Mouse (Mus musculus) retina, postnatal 7 days (tissue): Measurements from ENCODE around the gene Prkn.
A peak's percentile ranks its signal among the peaks of the same experiment; 100 is the strongest.

ENCODE experiments used
- DNase-seq: peaks from one replicate; pipeline ENCODE4 v3.0.0-alpha.2; 2012; ENCODE audit warnings: low read depth, low spot score

The Prkn gene

GRCm38 (mm10) chr17:12039922-12040321 lies 1199.7 kb downstream of the Prkn start:
- DNase-seq = no peak

DNA sequence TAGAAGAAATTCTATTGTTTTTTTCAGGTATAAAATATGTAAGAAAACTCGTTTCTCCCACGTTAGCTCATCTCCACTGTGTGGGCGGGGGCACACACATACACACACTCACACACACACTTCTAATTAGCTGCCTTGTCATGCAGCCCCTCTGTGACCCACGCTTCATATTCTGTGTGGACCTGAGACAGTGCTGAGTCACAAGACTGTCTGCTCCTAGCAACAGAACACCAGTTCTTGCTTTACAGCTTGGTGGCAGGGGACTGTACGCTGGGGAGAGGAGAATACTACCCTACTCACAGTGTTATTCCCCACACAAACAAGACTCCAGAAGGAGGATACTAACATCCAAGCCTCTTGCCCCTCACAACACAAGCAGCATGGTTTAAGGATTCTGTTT lies 1200.4 kb downstream of the Prkn start:
- DNase-seq = no peak

- DNase-seq = no peak
These were observed 1201.0 kb downstream of the Prkn start for GRCm38 (mm10) chr17:12041091-12041655.

DNA sequence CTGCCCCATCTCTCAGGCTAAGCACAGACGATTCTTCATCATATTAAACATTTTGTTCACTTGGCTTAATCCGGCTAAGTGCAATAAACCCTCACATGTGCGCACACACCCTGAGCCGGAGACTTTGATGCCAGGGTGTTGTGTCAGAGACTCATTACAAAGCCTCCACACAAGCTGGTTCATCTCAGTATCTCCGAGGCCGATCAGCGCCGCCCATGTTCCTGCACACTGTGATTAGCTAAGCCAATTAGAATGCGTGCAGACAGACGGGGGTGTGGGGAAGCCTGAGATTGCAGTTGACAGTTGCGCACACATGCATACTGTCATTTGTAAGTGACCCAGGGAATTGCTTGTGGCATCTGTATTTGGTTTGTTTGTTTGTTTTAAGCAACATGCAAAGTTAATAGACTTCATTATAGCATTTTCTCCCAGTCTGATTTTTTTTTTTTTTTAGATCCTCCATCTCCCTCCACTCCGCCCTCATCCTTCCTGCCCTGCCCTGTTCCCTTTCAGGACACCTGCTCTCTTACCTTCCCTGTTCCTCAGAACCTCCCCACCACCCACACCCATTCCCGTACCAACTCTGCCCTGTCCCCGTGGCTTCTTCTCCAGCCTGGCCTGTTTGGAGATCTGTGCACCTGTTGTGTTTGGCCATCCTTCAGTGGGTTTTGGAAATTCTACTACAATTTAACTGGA lies 1202.5 kb downstream of the Prkn start:
- peak; percentile 51 for DNase-seq

- DNase-seq = no peak
These were observed 1204.0 kb downstream of the Prkn start for GRCm38 (mm10) chr17:12044222-12044621.

- DNase-seq = no peak
These were observed 1205.7 kb downstream of the Prkn start for GRCm38 (mm10) chr17:12045861-12046273.

- DNase-seq = no peak
These were observed 1206.8 kb downstream of the Prkn start for GRCm38 (mm10) chr17:12047032-12047431.

GRCm38 (mm10) chr17:12047523-12047922 lies 1207.3 kb downstream of the Prkn start:
- DNase-seq = no peak

DNA sequence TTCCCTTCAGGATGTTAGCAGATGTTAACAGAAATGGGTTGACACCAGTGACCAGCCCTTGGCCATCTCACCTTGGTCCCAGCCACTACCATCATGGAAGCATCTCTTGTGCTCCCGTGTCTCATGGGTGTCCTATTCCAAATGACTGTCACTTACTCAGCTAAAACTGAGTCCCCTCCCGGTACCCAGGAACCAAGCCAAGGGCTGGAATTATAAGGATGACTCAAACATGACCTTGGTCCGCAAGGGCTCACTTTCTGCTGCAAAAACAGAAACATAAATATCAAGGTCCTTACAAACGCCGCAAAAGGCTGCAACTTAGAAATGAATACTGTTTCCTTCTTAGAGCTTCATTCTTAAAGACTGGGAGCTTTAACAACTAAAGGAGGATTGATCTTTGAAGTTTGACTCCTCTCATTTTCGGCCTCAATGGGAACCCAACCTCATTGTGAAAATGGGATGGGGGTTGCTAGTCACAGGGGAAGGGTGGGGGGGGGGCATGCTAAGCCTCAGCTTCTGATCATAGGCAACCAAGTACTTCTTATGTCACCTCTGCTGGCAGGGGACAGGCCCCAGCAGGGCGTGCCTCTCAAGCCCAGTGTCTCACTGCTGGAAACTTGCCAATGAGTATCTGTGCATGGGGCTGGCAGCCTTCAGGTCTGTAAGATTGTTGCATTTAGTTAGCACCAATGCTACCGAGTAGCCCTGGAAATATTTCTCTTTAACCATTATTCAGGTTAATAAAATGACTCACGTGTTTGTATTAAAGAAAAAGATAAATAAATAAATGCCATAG lies 1208.7 kb downstream of the Prkn start:
- no peak for DNase-seq

DNA sequence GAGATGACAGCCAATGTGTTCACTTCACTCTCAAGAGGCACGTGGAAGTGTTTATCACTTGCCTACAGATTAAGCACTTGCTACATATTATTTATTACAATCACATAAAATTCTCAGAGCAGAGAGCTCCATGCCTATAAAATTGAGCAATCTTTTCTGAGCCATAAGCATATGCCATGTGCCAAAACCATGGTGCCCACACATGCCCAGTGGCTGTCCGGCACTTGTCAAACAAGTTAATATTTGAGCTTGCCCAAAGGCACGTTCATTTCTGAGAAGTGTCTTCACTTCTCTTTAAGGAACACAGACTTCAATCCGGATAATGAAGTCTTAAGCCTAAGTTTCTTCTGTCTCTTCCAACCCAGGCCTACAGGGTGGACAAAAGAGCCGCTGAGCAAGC lies 1210.1 kb downstream of the Prkn start:
- no peak for DNase-seq

DNA sequence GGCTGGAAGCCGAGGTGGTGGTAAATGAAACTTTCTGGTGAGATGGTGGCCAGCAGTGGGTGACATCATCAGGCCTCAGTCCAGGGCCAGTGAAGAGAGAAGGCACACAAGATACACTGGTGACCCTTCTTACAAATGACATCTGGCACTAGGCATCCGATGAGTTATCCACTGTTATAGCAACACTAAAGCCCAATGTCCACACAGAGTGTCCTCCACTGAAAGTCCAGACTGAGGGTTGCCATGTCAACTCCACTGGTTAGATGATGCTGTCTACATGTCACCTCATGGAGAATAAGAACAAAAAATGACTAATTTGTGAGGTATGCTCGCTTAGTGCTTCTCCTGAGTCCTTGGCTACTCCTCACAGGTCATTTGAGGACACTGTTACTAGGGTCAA lies 1210.8 kb downstream of the Prkn start:
- no peak for DNase-seq

- DNase-seq = no peak
These were observed 1212.5 kb downstream of the Prkn start for GRCm38 (mm10) chr17:12052651-12053050.

DNA sequence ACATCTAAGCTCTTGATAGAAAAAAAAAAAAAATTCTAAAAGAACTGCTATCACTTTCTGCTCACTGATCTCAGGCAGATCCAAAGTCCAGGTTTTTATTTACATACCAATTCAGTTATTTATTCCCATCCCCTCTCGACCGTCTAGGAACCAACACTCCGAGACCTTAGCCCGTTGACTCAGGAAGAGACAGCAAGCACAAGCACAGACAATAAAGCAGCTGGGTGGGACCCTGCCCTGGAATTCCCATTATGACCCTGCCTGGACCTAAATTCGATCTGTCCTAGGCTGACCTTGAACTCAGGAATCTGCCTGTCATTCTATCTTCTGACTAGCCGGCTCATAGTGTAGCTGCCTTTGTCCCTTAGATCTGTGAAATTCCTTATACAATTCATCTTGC lies 1218.9 kb downstream of the Prkn start:
- DNase-seq = no peak

DNA sequence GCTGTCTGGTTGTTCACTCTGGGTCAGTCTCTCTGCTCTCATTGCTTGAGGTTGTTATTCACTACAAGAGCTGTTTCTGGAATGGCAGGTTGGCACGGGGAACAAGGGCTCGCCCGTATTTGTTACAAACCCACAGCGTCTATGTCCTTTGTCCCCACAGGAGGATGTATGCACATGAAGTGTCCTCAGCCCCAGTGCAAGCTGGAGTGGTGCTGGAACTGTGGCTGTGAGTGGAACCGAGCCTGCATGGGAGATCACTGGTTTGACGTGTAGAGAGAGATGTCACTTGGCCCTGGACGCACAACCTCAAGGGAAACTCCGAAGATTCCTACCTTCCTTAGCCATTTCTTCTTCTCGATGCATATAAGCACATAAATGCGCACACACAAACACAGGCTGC lies 1221.2 kb downstream of the Prkn start:
- no peak for DNase-seq

GRCm38 (mm10) chr17:12062861-12063260 lies 1222.7 kb downstream of the Prkn start:
- DNase-seq = no peak

- no peak for DNase-seq
These were observed 1223.3 kb downstream of the Prkn start for GRCm38 (mm10) chr17:12063533-12063932.

- peak; percentile 50 for DNase-seq
These were observed 1225.9 kb downstream of the Prkn start for GRCm38 (mm10) chr17:12066054-12066453.

DNA sequence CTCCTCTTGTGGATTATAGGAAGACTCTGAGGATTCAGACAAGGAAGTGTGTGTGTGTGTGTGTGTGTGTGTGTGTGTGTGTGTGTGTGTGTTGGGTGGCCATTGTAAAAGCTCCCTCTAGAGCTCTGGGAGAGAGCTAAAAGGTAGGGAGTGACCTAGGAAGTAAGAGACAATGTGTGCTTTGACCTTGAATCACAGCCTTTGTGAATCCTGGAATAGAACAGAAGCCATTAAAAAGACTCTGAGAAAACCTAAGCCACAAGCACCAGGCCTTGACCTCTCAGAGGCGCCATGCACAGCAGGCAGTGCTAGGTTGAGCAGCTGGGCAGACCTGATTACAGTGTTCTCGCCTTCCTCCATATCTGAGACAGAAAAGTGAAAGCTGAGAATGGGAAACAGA lies 1236.6 kb downstream of the Prkn start:
- no peak for DNase-seq

GRCm38 (mm10) chr17:12080656-12081495 lies 1240.7 kb downstream of the Prkn start:
- no peak for DNase-seq

DNA sequence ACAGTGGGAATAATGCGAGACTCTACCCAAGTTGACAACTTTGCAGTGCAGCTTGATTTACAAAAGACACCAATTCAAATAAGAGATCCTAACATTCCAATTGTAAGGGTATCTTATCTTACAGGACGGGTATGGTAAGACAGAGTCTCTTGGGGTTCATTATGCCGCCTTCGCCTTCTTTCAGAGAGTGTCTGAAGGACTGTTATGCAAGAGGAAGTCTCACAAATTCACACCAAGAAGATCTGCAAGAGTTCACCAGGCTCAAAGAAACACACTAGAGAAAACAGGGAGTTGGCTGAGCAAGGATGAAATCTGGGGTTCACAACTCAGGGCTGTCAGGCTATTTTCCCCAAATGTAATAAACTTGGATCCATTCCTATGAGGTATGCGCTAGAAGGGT lies 1242.0 kb downstream of the Prkn start:
- DNase-seq = no peak

- no peak for DNase-seq
These were observed 1250.2 kb downstream of the Prkn start for GRCm38 (mm10) chr17:12090261-12090927.
